Mouse (Mus musculus): ENCODE results near the gene Naif1.
A peak's percentile ranks its signal among the peaks of the same experiment; 100 is the strongest.
"Not testable (repeated sequence)": the region's sequence is repeated elsewhere in the genome, so short reads cannot be mapped to it uniquely, and the experiment has no call there.

The Naif1 gene

DNA sequence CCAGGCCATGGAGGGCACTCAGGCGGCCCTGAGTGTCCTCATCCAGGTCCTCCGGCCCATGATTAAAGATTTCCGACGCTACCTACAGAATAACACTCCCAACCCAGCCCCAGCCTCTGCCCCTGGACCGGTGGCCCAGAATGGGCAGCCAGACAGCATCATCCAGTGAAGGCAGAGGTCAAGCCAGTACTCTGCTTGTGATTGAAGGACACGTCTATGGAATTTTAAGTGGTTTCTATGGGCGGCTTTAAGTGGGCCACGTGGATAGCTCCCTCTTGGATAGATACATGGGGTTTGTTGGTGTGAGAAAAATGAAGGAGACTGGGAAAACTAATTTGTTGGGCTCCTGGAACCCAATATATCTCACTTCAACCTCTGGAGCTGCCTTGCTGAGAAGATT, 4.8 kb downstream of the Naif1 start:
- no peak for DNase-seq (ENCODE audit: low spot score)

DNA sequence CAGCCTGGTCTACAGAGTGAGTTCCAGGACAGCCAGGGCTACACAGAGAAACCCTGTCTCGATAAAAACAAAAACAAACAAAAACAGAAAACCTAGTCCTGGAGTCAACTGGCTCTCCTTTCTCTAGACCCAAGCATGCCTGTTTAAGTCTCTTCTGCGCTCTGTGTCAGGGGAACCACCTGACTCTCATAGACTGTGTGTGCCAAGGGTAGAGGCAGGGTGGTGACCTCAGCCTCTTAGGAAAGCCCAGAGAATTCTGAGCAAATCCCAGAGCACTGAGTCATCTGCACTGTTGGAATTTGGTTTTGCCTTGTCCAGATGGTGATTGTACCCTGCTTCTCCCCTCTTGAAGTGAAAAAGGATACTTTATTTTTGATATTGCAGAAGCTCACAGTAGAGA, 8.0 kb downstream of the Naif1 start:
- DNase-seq (ENCODE audit: low spot score): no peak

DNA sequence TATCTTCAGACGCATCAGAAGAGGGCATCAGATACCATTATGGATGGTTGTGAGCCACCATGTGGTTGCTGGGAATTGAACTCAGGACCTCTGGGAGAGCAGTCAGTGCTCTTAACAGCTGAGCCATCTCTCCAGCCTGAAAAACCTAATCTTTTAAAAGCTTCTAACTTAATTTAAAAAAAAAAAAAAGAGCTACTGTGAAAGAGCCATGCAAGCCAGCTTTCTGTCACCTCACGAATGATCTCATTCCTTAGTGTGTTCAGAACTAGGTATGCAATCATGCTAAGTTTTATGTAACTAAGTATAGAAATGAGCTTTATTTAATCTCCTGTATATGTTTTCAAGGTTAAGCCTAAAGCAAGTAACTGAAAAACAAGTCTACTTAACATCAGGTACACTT, 9.4 kb downstream of the Naif1 start:
- DNase-seq (ENCODE audit: low spot score): no peak

DNA sequence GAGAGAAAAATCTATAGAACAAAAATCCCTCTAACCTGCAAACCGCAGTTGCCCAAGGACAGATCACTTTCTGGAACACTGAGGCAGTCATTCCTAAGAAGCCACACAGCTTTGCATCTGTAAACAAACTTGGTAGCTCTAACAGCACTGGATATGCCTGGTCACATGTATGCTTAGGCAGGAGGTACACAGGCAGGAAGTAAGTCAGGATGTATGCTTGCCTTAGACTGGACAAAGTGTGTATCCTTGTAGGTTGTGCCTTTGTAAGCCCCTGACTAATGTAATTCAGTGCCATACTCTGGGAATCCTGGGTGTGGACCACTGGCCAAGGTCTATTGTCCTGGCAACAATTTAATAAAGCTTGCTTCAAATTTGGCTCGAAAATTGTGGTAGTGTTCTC, 13.5 kb downstream of the Naif1 start:
- DNase-seq (ENCODE audit: low spot score): no peak

DNA sequence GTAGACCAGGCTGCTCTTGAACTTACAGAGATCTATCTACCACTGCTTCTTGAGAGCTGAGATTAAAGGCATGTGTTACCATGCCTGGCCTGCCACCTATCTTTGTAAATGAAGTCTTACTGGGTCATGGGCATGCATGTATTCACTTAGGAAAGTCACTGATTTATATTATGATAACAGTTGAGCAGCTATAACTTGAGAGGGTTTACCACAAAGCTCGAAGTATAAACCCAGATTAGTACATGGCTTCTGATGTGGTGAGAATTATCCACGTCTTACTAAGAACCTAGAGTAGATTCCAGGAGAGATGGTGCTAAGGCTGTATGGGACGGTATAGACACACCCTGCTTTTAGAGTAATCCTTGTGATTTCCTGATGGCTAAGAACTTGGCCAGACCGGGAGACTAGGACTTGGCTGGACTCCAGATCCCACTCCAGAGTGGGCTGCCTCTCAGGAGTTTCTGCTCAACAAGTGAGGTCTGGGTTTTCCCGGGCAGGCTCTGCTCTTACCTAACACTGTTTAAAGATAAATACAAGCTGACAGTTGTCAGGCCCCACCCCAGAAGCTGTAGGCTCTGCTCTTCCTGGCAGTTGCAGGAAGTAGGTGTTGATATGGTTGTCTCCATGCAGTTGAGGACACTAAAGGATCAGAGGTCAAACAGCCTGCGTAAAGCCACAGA, 14.1 kb downstream of the Naif1 start:
- no peak for DNase-seq (ENCODE audit: low spot score)

DNA sequence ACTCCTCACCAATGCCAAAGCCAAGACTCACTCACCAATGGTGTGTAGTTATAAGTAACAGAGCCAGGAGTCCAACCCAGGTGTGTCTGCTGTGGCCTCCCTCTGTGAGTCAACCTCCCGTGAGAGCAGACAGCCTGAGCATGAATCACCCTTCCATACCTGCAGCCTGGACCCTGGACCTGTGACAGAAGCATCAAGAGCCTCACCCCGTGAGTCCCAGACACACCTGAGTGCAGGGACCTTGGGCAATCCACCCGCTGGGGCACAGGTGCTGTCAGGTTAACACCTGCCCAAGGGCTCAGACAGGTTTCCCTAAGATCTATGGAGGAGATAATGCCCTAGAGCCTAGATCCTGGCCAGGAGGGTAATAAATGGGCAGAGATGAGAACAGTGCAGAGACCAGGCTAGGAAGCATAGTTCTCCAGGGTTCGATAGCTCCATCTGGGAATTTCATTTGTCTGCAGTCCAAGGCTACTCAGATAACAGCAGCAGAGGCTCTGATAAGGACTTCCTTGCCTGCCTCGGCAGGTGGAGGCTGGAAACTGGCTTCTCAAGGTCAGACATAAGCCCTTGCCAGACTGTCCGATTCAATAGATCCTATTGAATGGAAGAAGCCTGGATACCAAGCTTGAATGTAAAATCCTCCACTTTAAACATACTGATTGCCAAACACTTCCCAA, 20.9 kb downstream of the Naif1 start:
- no peak for DNase-seq (ENCODE audit: low spot score)

DNA sequence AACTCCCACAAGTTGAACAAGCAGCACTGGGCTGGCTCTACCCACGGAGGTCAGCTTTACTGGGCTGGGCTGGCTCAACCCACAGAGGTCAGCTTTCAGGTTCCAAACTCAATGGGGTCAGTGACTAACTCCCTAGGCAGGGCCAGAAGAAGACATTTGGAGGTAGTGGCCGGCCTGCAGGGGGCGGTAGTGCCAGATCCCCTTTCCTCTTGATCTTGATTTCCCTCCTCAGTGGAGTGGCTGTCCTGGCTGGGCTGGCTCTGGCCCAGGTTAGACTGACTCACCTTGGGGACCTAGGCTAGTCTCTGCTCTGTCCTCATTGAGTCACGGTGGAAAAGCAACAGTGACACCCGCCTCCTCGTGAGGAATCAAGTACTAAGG, 21.4 kb downstream of the Naif1 start:
- no peak for DNase-seq (ENCODE audit: low spot score)

DNA sequence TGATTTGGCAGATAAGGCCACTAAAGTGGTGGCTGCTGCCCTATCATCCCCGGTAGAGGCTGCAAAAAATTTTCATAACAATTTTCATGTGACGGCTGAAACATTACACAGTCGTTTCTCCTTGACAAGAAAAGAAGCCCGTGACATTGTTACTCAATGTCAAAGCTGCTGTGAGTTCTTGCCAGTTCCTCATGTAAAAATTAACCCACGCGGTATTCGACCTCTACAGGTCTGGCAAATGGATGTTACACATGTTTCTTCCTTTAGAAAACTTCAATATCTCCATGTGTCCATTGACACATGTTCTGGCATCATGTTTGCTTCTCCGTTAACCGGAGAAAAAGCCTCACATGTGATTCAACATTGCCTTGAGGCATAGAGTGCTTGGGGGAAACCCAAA, 25.1 kb downstream of the Naif1 start:
- DNase-seq (ENCODE audit: low spot score): not testable (repeated sequence)

DNA sequence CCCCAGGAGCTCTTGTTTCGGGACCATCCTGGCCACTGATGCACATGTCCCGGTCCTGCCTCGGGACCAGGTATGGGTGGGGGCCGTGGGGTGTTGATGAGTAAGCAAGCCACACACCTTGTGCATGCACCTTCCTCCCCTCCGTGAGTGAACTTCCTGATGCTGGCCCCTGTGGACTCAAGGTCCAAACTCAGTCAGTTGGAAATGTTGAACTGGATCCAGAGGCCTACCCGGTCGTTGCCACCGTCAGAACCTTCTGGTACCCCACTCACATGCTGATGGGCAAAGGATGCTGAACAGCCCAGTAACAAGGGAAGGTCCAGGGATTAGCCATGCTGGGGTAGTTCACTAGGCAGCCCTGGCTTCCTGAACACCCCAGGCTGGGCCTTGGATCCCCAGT, 32.1 kb downstream of the Naif1 start:
- no peak for DNase-seq (ENCODE audit: low spot score)

DNA sequence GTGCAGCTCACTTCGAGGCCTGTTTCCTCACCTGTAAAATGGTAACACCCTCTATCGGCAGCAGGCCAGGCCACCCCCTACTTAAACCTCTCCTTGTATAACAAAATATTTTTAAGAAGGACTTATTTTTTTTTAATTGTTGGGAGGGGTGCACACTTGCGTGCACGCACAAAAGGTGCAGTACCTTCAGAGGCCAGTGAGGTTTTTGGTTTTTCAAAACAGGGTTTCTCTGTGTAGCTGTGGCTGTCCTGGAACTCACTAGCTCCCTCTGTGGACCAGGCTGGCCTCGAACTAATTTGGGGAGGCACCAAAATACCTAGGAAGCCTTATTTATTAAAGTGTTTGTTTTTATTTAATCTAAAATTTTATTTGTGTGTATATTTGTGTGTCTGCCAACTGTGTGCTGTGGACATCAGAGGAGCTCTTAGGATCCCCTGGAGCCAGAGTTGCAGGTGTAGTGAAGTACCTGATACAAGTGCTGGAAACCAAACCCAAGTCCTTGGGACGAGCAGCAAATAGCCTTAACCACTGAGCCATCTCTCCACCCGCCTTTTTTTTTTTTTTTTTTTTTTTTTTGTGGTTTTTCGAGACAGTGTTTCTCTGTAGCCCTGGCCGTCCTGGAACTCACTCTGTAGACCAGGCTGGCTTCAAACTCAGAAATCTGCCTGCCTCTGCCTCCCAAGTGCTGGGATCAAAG, 33.1 kb downstream of the Naif1 start:
- no peak for DNase-seq (ENCODE audit: low spot score)

DNA sequence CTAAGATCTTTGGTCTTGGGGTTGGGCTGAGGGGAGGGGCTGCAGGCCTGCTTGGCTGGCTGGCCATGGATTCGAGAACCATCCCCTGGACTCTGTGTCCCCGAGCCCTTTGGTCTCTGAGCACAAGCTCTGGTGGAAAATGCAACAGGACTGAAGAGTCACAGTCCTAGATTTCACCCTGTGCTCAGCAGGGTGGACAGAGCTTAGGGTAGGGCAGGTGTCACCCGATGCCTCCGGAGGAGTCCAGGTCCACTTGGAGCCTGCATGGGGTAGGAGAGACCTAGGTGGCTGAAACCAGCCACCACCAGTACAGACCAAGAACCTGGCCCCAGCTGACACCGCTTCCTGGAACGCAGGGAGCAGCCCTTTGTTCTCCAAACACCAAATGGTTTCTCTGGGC, 34.7 kb downstream of the Naif1 start:
- no peak for DNase-seq (ENCODE audit: low spot score)

DNA sequence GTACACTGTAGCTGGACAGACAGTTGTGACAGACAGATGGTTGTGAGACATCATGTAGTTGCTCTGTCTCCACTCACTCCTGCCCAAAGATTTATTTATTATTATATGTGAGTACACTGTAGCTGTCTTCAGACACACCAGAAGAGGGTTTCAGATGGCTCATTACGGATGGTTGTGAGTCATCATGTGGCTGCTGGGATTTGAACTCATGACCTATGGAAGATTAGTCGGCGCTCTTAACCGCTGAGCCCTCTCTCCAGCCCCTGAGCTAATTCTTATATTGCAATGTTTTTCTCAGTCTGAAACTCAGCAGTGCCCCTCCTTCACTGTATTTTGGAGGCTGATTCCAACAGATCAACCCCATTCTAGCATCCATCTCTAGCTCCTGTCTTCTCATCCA, 35.5 kb downstream of the Naif1 start:
- DNase-seq (ENCODE audit: low spot score): no peak

DNA sequence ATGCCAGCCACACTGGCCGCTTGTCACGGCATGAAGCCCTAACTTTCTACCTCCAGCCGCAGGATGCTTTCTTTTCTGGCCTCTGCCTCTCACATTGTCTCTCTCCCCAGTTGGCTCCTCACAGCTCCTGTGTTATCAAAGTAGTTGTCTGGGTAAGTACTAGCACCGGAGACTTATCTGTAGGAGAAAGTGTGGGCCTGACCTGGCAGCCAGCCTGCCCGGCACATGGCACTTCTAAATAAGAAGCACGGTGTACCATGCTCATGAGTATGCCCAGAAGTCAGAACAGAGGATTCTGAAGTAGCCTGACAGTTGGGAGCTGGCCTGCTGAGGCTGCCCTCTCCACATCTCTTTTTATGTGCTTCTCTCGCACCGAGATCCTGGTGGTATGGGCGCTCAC, 35.9 kb downstream of the Naif1 start:
- DNase-seq (ENCODE audit: low spot score): no peak

DNA sequence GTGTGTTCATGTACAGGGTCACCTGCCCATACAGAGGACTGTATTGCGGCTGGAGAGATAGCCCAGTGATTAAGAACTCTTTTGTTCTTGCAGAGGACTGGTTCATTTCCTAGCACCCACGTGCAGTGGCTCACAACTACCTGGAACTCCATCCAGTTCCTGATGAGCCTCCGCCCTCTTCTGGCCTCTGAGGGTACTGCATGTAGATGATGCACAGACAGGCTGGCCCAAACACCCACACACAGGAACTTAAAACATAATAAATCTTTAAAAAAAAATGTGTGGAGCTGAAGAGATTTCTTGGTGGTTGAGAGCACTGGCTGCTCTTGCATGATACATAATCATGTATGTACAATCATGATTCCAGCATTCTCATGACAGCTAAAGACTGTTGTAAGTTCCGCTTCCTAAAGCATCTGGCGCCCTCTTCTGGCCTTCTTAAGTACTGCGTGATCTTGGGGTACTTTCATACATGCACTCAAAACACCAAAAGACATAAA, 36.9 kb downstream of the Naif1 start:
- DNase-seq (ENCODE audit: low spot score): peak; percentile 96

DNA sequence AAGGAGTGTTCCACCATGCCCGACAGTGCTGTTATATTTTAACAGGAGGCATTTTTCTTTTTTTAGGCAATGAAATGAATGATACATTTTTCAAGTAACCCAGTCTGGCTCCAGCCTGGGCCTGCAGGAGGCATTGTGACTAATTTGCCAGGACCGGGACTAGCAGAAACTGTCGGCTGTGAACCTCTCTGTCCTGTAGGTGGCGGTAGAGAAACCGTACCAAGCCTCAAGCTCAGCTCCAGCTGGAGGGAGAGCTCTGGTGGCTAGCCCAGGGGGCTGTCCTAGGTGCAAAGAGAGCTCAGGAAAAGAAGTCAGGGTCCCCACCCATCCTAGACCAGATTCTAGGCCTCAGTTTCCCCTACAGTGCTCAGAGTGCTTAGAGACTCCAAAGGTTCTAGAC, 38.4 kb downstream of the Naif1 start:
- DNase-seq (ENCODE audit: low spot score): peak; percentile 87

DNA sequence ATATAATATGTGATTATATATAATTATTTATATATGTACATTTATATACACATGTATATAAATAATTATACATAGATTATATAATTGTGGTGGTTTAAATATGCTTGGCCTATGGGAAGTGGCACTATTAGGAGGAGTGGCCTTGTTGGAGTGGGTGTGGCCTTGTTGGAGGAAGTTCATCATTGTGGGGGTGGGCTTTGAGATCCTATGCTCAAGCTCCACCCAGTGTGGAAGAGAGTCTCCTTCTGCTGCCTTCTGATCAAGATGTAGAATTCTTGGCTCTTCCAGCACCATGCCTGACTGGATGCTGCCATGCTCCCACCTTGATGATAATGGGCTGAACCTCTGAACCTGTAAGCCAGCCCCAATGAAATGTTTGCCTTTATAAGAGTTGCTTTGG, 40.5 kb downstream of the Naif1 start:
- DNase-seq (ENCODE audit: low spot score): not testable (repeated sequence)

DNA sequence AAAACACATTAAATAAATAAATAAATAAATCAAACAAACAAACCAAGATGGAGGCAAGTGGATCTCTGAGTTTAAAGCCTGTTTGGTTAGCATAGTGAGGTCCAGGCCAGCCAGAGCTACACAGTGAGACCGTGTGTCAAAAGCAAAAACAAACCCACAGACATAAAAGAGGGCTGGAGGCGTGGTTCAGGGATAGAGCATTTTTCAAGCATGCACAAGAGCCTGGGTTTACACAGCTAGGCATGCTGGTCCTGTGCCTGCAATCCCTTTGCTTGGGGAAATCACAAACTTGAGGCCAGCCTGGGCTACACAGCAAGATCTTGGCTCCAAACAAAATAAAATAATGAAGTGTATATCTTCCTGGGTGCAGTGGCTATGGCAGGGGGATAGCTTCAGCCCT, 42.4 kb downstream of the Naif1 start:
- no peak for DNase-seq (ENCODE audit: low spot score)

DNA sequence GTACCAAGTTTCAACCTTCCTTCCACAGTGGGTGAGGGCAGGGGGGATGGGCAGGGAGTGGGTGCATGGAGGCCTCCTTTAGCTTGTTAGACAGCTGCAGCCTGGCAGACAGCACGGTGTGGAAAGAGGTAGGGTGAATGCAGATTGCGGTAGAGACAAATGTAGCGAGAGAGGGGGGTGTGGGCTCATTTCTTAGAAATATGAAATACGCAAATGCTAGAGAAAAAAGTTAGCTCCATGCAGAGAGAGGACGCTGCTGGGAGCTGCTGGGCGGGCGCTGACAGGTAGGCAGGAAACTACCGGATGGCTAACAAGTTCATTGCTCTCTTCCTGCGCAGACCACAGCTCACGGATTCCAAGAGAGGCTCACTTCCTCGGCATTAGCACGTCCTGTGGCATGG, 43.0 kb downstream of the Naif1 start:
- no peak for DNase-seq (ENCODE audit: low spot score)

DNA sequence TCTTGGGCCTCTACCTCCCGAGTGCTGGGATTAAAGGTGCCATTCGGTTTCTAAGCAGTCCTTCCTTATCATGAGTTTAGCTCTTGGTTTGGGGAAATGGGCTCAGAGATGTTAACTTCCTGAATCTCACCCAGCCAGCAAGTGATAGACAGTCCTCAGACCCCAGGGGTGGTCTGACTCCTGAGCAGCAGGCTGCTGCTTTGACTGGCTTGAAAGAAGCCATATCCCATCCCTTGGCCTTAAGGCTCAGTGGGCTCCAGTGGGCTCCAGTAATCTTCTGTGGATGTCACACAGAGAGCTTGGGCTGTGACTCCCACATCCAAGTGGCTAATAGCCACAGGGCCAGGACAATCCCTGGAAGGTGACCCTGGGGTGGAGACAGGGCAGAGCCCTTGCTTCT, 44.3 kb downstream of the Naif1 start:
- DNase-seq (ENCODE audit: low spot score): no peak

DNA sequence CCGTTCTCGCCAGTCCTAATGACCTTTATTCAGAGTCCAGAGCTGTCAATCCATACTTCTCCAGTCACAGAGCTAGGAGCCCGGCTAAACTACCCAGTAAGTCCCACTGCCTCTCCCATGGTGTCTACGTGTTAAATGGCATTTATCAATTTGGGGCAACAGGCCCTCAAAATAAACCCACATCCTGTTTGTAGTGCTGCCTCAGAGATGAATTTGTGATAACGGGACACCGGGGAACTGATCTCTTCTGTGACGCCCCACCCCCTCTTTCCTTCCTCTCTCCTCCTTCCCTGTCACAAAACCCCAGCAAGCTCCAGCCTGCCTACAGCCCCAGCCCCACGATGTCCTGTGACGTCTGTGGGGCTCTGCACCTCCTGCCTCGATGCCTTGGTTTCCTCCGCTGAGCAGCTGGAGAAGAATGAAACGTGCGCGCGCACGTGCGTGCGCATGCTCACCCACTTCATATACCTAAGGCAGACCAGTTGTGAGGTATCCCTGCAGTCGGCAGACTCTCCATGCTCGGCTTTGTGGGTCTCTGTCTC, 45.0 kb downstream of the Naif1 start:
- no peak for DNase-seq (ENCODE audit: low spot score)

DNA sequence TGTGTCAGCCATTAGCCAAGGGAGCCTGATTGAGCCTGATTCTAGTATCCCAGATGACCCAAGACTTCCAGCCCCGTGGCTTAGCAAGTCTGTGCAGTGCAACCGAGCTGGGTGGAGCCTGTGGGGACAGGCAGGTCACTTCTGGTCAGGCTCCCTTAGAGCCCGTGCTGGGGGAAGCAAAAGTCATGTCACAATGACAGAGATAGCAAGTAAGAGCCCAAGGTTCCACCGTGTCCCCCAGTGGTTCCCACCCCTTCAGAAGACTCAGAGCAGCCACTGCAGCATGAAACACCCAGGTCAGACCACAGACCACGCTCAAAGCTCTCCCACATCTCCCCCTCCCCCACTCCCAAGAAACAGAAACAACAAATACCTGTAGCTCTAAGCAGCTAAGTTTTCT, 45.9 kb downstream of the Naif1 start:
- DNase-seq (ENCODE audit: low spot score): no peak

DNA sequence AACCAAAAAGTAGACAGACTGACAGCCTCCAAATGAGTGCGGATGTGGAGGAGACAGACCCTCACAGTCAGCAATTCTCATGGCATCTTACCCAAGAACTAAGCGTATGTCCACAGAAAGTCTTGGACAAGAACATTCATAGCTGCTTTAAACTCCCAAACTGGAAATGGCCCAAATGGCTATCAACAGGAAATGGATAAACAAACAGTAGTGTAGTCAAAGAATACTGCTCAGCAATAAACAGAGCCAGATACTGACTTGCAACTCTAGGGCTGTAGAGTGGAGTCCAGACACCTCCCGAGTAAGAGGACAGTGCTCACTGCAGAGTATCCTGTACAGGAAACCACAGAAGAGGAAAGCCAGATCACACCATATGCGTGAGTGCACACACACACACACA, 49.1 kb downstream of the Naif1 start:
- DNase-seq (ENCODE audit: low spot score): no peak

DNA sequence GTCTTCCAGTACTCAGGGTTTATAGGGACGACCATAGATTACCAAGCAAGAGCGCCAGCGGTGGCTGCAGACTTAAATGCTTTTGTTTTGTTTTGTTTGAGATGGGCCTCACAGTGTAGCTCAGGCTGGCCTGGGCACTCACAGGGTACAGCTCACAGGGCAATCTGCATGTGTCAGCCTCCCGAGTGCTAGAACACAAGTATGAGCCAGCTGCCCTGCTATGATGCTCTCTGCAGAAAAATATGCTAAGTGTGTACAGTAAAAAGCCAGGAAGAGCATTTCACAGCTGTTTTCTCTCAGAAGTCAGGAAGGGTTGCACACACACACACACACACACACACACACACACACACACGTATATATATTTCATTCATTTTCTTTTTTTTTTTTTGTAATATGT, 50.2 kb downstream of the Naif1 start:
- no peak for DNase-seq (ENCODE audit: low spot score)

Data from layer of hippocampus, adult 11-12 months (tissue).